ENCODE assay signal across 8 mouse cellular contexts in the genomic region with DNA sequence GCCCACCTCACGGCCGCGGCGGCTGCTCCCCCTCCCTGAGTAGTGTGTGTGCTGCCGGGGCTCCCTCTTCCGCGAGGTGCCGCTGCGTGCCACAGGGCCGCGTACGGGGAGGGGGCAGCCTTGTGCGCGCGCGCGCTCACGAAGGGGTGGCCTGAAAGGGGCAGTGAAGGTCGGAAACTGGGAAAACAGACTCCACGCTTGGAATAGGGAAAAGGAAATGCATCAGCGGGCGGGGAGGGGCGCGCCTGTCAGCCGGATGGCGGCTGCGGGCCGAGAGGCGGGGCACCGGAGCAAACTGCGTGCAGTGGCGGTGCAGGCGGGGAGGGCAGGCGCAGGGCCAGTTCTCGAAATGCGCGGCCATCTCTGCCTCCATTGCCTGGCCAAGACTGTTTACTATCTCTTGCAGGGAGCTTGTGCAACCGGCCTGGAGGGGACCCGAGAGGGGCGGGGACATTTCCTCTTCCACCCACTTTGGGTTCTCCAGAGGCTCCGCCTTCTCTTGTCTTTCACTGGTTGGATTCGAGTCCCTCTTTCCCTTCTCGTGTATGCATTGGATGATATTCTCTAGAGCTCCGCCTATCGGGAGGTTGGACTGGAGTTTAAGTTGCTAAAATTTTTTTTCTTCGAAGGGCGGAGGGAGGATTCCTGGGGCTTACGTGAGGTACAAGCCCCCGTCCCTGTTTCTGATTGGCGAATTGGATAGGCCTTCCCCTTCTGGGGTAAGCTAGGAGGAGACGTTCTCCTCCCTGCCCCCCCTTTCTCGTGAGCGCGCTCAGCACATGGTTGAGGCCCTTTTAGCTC. TPM values are rescaled to one million over a fixed set of nuclear protein-coding genes. Genes with fewer than 3 reads are reported as not detected.
DNase-seq lines count a peak whose midpoint lies in the region; ATAC-seq lines count a peak whose summit lies in the region.

No protein-coding gene starts in this region.

- ATAC-seq in intestine, embryonic 14.5 days (replicated peaks; ENCODE audit: low FRiP score, low TSS enrichment, low read depth) = peak; percentile 75

- peak overlapping the region; percentile 97 for H3K27ac ChIP-seq in intestine, embryonic 14.5 days (ENCODE audit: low read depth)

- H3K4me2 ChIP-seq in intestine, embryonic 14.5 days (ENCODE audit: low read length) = peak overlapping the region; percentile 98

- intact Hi-C loops in left cerebral cortex, postnatal 14 days (cut with DNase I) = loop anchor here (5.0 kb wide), 2 partner anchors 121 to 136 kb away; partner anchors contain the start of genes Imp3 and Snupn

- peaks cover 18% of the 10 kb centered on the region for H3K4me1 ChIP-seq in intestine, embryonic 14.5 days (replicated peaks; ENCODE audit: control insufficient read depth, insufficient read depth, low read length)

- peak overlapping the region; percentile 86 for H3K4me3 ChIP-seq in intestine, embryonic 14.5 days (ENCODE audit: low read depth, low read length)

- no peaks in the 10 kb centered on the region for H3K27me3 ChIP-seq in intestine, embryonic 14.5 days (replicated peaks; ENCODE audit: control insufficient read depth, insufficient read depth, low read length)

- DNase-seq in adrenal gland, adult 18-20 months (ENCODE audit: low spot score in 2 of 2) = peak; percentile 89 to 90
- DNase-seq in embryo, embryonic 11 days = peak; percentile 98
- peak; percentile 99 for DNase-seq in gastrocnemius, postnatal 25 days
- peak; percentile 94 for DNase-seq in intestine, embryonic 14.5 days (ENCODE audit: low spot score)
- DNase-seq in left cerebral cortex, postnatal 14 days (ENCODE audit: low spot score in 2 of 2) = peak; percentile 97 to 100
- DNase-seq in mesoderm, embryonic 11.5 days (ENCODE audit: low read depth, low spot score) = peak; percentile 100
- peak; percentile 93 to 98 for DNase-seq in right cerebral cortex, postnatal 36 days (ENCODE audit: low spot score in 2 of 2)
- DNase-seq in yolk sac, embryonic 10.5 days (ENCODE audit: low spot score) = peak; percentile 99

- H3K9me3 ChIP-seq in intestine, embryonic 14.5 days (ENCODE audit: control insufficient read depth, low read length) = no peaks in the 10 kb centered on the region

- no peaks in the 10 kb centered on the region for H3K36me3 ChIP-seq in intestine, embryonic 14.5 days (ENCODE audit: control insufficient read depth, insufficient read depth, low read length)

- under 1% methylated on average over 54 of the region's 54 CpGs for WGBS in intestine, embryonic 14.5 days

- H3K9ac ChIP-seq in intestine, embryonic 14.5 days (ENCODE audit: low read length) = peak overlapping the region; percentile 78

RNA-seq across cellular contexts. Expression of gene Sin3a, which starts 1.3 kb away (rescaled TPM):
- total RNA-seq in adrenal gland, adult 18-20 months (2021) = 10 to 100 TPM; 32.5 to 39.2 TPM
- total RNA-seq in gastrocnemius, postnatal 25 days (2021) = 10 to 100 TPM; 12.5 to 19.6 TPM
- 42.1 and 45.5 TPM in 2 replicates for polyA plus RNA-seq in intestine, embryonic 14.5 days (2014; fragmentation: Nextera tagmentation; extraction: Ambion mirVana)
- total RNA-seq in left cerebral cortex, postnatal 14 days (2021) = 10 to 100 TPM; 27.1 to 28.5 TPM

RNA-seq across cellular contexts. Expression of gene Man2c1, which starts 57.3 kb away (rescaled TPM):
- 100 to 1,000 TPM; 108 to 151 TPM for total RNA-seq in adrenal gland, adult 18-20 months (2021)
- 10 to 100 TPM; 27.6 to 29.0 TPM for total RNA-seq in gastrocnemius, postnatal 25 days (2021)
- 35.4 and 41.8 TPM in 2 replicates for polyA plus RNA-seq in intestine, embryonic 14.5 days (2014; fragmentation: Nextera tagmentation; extraction: Ambion mirVana)
- 100 to 1,000 TPM; 112 to 126 TPM for total RNA-seq in left cerebral cortex, postnatal 14 days (2021)

Comparison
In these comparisons a context has a peak if more than half of its experiments do, and no peak if none do; other contexts are left out.
1. Peak in every context shown above with its lines: DNase-seq, ATAC-seq, H3K4me3 ChIP-seq and H3K27ac ChIP-seq.